Mouse (Mus musculus) embryo, embryonic 10.5 days (tissue): Measurements from ENCODE around the gene Tpst1.

Source experiments
- DNase-seq: peaks from one replicate; pipeline ENCODE4 v3.0.0-alpha.2; 2015; ENCODE audit warnings: low spot score

The Tpst1 gene

DNA sequence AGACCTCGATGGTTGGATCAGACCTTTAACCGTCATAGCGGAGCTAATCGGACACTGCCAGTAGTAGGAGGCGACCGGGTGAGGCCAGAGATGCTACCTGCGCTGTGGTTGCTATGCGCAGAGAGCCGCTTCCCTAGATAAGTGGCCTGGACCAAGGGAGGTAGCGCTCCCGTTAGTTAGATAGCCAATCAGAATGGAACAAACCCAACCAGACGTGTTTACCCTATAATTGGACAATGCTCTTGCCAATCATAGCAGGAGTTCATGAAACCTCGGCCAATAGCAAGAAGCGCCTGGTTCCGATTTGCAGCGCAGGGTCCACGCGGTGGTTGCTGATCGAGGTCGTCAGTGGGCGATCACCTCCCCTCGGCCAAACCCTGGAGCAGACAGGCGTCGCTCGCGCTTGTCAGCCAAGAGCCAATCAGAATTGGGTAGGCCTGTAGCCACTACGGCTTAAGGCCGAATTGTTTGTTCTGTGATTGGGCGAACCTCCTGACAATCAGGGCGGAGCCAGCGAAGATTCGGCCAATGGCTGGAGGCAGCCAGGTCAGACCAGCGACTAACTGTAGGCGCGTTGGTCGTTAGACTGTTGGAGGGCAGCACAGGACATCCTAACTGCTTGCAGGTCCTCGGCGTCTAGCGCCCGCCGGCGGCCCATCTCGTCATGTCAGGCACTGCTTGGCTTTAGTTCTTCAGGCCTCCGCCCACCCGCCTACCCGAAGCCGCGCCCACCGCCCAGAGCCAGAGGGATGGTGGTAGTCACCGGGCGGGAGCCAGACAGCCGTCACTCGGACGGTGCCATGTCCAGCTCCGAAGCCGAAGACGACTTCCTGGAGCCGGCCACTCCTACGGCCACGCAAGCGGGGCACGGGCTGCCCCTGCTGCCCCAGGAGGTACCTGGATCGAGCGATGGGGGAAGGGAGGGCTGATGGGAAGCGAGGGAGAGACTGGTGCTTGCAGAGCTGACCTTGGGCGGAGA, 71.5 kb downstream of the Tpst1 start, which contains the start of gene Kctd7:
Kctd7 (plus strand) TSS at position 528 of the 979 bp plus-strand sequence.
- DNase-seq, result peak; percentile 98

DNA sequence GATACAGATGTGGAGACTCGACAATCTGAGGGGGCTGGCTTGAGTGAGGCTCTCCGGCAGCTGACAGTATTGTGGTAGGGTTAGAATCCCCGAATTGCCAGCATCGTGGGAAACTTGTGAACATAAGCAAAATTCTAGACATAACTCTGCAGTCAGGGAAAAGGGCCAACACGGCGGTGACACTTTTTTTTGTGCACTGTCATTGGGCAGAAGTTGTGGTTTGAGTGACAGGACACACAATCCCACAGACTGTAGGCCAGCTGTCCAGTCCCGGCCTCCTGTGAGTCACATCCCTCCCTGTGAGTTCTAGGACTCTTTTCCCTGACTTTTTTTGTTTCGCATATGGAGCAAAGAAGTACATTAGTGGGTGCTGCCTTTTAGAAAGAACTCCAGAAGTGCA, 72.8 kb downstream of the Tpst1 start:
- DNase-seq, result no peak

DNA sequence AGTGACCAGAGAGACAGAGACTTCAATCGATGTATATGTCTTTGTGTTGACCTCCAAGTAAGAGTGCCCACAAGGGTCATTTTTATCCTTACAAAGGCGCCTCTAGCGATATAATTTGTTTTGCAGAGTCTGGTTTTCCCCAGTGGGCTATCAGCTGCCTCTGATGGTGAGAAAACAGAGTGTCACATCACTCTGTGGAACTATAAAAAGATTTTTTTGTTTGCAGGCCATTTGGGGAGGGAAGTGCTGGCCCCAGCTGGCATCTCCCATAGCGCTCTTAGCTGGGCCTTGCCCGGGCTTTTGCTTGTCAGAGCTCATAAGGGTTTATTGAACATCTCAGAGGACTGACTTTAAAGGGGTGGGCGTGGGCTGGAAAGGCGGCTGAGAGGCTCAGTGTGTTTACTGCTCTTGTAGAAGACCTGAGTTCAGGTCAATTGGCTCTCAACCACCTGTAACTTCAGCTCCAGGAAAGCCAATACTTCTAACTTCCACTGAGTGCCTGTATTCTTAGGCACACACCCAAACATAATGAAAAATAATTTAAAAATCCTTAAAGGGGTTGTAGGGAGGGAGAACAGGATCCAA, 76.7 kb downstream of the Tpst1 start:
- DNase-seq, result no peak

DNA sequence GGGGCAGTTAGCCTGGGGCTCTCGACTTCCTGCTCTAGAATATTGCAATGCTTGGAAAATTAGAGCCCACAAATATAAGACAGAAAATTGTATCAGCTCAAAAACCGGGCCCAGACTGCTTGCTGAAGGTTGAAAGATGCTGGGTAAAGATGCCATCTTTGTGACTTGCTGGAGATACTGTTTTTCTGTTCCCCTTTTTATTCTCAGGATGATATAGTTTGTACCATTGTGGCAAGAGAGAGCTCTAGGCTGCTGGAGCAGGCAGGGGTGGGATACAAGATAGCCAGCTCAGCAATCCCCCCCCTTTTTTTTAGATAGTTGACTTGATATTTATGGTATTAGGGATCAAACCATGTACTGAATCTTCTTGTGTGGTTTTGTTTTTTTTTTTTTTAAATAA, 81.2 kb downstream of the Tpst1 start:
- DNase-seq, result no peak

DNA sequence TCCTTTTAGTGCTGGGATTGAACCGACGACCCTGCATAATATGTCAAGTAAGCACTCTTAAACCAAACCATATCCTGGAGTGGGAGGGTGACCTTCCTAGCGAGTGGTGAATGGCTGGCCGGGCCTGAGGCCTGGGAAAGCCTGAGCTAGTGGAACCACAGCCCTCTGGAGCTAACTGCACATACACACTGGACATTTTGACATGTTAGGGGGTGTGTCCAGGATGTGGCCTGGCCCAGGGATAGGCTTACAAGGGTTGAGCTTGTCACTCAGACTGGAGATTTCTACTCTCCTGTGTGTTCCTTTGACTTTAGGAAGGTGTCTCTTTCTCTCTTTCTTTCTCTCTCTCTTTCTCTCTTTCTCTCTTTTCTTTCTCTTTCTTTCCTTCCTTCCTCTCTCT, 85.4 kb downstream of the Tpst1 start:
- DNase-seq, result no peak

DNA sequence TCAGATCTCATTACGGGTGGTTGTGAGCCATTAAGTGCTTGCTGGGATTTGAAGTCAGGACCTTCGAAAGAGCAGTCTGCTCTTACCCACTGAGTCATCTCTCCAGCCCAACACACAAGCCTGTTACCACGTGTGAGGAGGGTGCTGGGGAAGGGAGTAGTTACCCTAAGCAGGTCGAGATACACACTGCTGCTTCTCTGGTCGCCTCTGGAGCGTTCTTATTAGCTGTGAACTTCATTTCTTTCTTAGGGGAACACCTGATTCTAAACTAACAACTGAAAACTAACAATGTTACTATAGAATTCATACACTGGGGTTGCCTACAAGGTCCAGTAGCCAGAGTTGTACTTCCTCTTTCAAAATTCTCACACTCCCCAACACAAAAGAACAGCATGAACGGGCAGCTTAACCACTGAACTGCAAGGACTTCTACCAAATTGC, 86.7 kb downstream of the Tpst1 start:
- DNase-seq, result no peak

DNA sequence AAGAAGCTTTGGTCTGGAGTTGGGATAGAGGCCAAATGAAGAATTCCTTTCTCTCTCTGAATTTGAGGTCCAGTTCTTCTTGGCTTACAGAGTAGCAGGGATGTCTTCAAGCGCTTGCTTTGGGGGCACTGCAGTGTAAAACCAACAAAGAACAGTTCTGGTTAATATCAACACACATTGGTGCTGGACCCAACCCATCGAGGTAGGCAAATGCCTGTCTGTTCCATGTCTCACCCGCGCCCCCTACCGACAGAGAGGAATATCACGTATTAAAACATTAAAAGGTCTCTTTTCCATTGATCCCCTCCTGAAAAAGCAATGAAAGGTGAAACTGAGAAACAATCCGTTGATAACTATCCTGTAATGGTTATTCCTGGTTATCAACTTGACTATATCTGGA, 90.5 kb downstream of the Tpst1 start:
- DNase-seq, result peak; percentile 87

DNA sequence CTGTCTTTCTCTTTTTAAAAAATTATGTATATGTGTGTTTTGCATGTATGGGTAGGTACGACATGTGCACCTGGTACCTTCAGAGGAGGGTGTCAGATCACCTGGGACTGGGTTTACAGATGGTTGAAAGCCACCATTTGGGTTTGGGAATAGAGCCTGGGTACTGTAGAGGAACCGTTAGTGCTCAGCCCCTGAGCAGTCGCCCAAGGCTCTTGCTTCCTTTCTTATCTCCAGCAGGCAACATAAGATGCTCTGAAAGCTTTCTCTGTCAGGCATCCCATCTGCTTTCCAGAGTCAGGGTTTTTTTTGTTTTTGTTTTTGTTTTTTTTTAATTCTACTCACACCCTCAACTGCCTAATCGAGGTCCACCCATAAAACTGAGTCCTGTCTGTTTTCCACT, 92.1 kb downstream of the Tpst1 start:
- no peak for DNase-seq

DNA sequence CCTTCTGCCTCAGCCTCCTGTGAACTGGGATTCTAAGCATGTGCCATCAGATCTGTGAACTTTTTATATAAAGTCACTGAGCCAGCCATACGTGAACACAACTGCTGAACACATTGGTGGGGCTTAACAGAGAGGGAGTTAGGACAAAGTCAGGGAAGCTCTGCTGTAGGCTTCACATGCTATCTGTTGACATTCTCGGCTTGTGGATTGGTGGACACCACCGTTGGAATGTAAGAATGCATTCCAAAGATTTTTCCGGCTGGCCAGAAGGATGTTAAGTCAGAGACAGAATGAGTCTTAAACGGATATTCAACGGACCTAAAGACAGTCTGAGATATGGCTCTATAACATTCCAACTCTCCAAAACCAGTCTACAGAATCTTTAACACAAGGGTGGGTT, 96.0 kb downstream of the Tpst1 start:
- DNase-seq, result no peak

DNA sequence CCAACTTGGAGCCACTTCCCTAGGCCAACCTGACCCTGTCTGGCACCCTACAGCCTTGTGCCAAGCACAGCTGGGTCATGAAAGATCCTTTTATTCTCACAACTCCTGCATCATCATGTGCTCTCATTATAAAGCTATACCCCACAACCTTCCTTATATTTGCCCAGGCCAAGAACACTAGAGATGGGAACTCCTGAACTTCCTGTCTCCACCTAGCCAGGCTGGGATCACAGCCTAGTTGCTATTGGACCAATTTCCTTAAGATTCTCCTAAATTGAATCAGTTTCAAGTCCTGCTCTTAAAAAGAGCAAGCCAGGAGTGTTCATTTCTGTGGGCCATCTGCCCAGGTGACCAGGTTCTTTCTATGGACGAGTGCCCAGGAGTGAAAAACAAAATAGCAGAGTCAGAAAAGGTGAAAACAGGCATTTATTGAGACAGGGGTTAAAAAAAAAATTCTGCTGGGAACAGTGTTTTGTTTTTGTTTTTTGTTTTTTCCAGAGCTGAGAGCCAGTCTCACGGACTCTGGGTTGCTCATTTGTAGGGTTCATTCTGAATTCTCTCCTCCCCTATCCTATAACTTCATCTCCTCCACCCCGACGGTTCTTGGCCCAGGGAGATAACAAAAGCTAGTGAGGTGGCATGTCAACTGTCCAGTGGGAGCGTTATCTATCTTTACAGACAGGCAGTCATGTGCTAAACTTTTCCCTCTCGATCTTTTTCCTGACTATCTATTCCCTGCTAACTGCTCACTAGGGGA, 97.7 kb downstream of the Tpst1 start:
- DNase-seq, result no peak

DNA sequence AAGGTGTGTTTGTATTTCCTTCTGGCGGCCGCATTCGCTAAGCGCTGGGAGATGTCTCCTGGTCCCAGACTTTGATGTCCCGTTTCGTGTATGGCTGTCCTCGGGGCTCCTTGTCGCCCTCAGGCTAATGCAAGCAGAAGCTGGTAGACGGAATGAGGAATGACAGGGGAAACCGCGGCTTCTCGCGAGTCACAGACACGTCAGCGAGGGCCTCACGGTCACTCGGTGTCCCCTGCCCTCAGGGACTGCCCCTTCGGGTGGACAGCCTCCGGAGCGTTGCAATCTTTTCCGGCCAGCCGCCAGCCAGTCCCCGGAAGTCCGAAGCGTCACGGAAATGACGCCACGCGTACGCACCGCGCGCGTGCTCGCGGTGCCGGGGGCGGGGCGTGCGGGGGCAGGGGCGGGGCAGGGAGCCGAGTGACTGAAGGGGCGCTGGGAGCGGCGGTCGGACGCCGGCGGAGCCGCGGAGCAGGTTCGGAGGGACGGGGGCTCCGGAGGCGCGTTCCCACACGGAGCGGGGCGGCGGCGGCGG, 98.4 kb downstream of the Tpst1 start, which contains the start of gene Rabgef1:
Rabgef1 (plus strand) TSS at position 376 of the 532 bp plus-strand sequence.
- DNase-seq, result peak; percentile 87

DNA sequence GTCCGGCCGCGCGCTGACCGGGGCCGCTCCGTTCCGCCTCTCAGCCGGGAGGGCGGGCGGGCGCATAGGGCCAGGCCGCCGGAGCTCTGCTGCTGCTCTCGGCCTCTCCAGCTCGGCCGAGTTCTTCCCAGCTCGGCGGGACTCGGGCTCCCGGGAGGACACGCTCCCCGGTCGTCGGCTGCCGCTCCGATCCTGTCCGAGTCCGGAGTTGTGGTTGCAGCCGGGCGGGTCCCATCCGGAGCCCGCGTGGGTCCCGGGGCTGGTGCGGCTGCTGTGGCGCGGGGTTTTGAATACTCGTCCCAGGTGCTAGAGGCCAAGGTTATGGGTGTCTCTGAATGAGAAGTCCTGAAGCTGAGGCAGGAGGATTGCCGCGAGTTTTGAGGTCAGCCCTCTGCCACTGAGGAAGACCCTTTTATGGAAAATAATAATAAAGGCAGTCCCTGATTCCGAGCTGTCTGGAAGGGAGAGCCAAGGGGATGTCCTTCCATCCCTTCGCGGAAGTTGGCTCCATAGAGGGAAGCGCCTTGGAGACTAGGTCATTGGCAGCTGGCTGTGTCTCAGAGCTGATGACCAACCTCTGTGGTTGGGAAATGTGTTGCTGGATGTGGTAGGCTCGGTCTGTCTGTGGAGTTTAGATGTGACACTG, 99.0 kb downstream of the Tpst1 start:
- DNase-seq, result peak; percentile 52

DNA sequence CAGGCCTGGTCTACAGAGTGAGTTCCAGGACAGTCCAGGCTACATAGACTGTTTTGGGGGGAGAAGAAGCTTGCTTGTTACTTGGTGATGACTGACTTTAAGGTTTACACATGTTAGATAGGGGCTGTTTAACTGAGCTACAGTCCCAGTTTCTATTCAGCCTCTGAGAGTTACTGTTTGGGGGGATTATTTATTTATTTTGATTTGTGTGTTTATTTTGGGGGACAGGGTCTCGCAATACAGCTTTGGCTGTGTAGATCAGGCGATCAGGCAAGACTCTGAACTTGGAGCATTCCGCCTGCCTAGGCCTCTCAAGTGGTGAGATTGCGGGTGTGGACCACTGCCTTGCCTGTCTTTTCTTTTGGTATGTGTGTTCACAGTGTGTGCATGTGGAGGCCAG, 99.9 kb downstream of the Tpst1 start:
- DNase-seq, result no peak

DNA sequence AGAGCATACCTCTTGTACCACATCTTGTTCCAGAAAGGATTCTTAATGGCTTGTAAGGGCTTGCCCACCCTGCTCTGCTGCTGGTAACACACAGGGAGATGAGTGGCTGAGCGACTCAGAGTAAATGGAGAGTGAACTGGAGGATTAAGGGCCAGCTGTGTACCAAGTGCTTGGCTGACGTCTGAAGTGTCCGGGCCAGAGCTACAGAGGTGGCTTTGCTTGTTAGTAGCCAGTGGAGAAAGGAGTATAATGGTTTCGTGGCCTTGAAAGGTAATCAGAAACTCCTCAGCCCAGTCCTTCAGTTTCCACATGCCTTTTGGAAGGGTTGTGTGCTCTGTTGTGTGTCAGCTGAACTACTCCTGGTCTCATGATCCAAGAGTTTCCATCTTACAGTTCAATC, 104.7 kb downstream of the Tpst1 start:
- no peak for DNase-seq

DNA sequence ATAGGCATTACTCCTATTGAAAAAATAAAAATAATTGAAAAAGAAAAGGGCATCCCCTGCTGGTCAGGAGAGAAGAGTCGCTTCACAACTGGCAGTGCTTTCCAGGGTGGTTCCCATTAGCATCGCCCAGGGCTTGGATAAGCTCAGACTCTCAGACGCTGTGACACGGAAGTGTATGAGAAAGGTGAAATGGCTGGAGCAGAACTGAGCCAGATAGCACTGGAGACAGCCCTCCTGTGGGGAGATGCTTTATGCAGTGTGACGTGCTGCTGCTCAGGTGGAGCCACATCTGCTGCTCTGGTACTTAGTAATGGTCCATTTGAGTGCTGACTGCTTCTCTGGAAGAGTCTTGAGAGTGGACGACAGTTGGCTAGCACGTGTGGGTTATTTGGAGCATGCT, 107.2 kb downstream of the Tpst1 start:
- DNase-seq, result no peak

DNA sequence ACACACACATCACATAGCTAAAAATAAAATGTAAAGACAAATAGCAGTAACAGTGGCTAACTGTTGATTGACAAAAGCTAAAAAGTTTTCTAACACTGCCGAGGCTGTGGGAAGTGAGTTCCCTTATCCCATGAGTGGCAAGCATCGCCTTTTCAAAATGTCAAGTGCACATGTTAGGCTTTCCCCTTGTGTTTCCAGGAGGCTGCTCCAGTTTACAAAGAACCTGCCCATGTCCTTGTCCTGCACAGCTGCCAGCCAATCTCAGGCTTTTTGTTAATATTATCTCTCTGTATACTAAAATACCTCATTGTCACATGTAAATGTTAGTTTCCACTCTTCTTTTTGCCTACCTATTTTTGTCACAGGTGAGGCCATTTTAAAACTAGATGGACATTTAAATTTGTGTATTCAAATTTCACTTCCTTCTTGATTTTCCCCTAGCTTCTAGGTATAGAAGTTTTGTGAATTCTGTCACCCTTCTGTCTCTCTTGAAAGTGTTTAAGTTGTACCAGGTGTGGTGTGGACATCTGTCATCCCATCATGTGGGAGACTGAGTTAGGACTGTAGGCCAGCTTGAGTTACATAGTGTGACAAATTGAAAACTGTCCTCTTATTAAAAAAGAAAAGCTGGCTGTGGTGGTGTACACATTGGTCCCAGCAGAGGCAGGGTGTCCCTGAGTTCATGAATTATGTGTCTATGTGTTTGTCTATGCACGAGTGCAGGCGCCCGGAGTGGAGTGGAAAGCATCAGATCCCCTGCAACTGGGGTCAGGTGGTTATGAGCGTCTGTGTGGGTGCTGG, 108.8 kb downstream of the Tpst1 start:
- no peak for DNase-seq

DNA sequence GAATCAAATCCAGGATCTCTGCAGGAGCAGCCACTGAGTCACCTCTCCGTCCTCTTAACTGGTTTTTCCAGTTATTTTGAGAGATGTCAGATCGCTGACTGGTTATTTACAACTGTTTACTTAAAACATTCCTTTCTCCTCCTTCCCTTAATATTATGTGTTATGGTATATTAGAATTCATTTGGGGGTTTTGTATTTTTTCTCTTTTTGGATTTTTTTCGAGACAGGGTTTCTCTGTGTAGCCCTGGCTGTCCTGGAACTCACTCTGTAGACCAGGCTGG, 109.4 kb downstream of the Tpst1 start:
- no peak for DNase-seq

DNA sequence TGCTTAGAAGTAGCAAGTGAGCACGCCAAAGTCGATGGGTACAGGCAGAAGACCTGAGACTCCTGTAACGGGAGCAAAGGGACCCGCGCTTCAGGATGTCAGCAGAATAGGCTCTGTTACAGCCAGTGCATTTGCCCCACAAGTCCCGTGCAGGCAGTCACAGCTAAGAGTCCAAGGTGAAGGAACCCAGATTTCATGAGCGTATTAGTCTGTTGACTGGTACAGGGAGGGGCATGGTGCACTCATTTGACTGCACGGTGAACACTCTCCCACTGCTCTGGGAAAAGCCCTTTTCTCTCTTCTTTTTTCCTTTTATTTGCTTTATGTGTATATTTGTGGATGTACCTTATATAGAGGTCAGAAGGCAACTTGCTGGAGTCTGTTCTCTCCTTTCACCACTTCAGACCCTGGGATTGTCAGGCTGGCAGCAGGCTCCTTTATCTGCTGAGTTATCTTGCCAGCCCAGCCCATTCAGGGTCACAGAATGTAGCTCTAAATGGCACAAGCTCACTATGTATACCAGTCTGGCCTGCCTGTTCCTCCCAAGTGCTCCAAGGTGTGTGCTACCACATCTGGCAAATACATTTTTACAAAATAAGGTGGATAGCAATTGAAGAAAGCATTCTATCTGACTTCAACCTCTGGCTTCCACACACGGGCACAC, 111.2 kb downstream of the Tpst1 start:
- DNase-seq, result no peak

DNA sequence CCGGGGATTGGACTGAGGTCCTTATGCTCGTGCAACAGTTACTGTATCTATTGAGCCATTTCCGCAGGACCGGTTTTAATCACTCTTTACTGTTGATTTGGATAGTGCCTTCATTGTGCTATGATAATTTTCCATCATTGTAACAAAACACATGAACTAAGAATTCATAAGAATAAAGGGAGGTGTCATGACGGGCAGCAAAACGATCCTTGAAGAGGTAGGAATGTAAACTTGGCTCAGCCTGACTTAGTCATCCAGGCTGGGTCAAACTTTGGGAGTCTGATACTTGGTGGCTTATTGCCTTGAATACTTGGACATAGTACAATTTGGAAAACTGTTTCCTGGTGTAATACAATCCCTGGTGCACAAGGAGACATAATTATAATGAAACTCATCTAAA, 112.2 kb downstream of the Tpst1 start:
- DNase-seq, result no peak
